Mouse (Mus musculus) right cerebral cortex, adult 2 months (tissue): ENCODE results near the gene Ptprcap.
"Not testable (repeated sequence)": the region's sequence is repeated elsewhere in the genome, so short reads cannot be mapped to it uniquely, and the experiment has no call there.

Source experiments
- DNase-seq, 2 experiments: peaks; one replicate each; pipeline ENCODE4 v3.0.0; 2021 to 2022; ENCODE audit warnings: low spot score in 2 of 2

Ptprcap gene

DNA sequence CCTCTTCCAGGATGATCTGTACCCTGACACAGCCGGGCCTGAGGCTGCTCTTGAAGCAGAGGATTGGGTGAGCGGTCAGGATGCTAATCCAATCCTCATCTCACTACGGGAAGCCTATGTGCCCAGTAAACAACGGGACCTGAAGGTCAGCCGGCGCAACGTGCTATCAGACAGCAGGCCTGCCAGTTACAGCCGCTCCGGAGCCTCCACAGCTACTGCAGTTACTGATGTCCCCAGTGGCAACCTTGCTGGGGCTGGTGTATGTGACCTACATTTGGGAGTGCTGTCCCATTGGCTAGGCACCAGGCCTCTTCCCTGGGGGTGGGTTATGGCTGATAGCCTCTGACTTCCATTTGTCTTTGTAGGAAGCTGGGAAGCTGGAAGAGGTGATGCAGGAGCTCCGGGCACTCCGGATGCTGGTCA, at the start of gene Ptprcap:
Gene Ptprcap (plus strand): TSS at position 373 of the 423 bp plus-strand sequence.
- no peak for DNase-seq

GRCm38 (mm10) chr19:4103792-4104191, 49.6 kb upstream of the Ptprcap start:
- DNase-seq = no peak

- DNase-seq = no peak
These were observed 48.7 kb upstream of the Ptprcap start for GRCm38 (mm10) chr19:4104675-4105194.

- no peak for DNase-seq
These were observed 46.8 kb upstream of the Ptprcap start for GRCm38 (mm10) chr19:4106654-4107053.

GRCm38 (mm10) chr19:4108535-4108934, 44.9 kb upstream of the Ptprcap start:
- DNase-seq = no peak

GRCm38 (mm10) chr19:4112063-4112960, 41.1 kb upstream of the Ptprcap start:
- DNase-seq = no peak

DNA sequence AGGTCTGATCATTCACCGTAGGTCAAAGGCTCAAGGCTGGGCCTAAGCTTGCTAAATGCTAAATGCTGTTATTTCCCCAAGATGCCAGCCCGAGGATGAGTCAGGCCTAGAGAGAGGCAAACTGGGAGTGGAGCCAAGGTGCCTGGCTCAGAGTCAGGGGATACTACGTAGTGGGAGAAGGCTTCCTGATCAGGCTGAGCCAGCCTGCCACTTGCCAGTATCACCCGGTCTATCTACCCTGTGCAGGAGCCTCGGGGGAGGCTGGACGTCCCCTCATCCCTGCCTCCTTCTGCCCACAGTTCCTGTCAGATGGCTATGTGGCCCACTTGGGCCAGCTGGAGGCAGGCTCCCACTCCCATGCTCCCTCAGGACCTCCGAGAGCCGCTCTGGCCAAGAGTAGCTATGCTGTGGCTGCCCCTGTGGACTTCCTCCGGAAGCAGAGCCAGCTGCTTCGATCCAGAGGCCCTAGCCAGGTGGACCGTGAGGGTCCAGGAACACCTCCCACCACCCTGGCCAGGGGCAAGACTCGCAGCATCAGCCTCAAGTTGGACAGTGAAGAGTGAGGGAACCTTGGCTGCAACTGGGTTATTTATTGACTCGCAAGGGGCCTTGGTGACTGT, 40.1 kb upstream of the Ptprcap start:
- peak; percentile 81 to 86 for DNase-seq

DNA sequence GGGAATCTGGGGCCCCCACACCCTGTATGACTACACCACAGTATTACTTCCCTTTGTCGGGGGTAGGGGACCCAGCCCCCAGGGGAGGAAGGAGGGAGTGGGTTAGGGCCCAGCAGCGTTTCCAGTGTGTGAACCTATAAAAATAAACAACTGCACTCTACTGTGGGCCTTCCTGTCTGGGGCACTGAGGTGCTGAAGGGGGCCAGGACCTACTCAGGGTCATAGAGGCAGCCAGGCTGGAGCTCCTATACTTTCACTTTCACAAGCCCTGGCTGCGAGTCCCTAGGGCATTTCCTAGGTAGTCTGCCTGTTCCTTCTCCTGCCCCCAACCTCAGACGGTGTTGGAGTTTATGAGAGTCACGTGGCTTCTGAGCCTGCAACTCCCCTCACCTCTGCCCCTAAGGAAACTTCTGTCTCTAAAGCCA, 39.6 kb upstream of the Ptprcap start:
- DNase-seq = no peak

- DNase-seq = no peak
These were observed 38.9 kb upstream of the Ptprcap start for GRCm38 (mm10) chr19:4114551-4114950.

DNA sequence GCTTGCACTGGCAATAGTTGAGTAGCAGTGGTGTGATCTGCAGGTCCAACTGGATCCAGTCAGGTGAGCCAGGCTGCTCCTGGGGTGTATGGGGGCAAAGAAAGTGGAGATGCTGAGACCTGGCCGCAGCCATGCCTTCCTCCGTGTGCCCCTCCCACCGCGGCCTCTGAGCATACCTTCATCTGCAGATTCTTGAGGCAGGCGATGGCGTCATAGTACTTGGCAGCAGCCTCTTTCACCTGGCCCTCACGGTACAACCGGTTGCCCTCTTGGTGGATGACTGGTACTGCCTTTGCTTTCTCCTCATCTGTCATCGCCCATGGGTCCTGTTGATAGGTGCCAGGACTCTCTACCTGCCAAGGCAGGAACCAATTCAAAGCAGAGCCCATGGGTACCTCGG, 38.3 kb upstream of the Ptprcap start:
- no peak for DNase-seq

GRCm38 (mm10) chr19:4115816-4116215, 37.6 kb upstream of the Ptprcap start:
- no peak for DNase-seq

DNA sequence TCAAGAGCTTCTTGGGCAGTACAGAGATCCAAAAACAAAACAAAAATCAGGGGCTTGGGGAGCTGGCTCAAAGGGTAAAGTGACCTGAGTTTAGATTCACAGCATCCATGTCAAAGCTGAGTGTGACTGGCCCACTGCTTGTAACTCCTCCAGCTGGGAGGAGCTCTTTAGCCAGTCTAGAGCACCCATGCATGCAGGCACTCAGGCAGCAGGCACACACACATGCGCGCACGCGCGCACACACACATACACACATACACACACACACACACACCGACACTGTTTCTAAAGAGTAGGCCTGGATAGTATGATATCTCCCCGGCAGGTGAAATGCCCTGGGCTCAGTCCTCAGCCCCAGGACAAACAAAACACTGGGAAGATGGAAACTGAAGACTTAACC, 36.4 kb upstream of the Ptprcap start:
- no peak for DNase-seq

DNA sequence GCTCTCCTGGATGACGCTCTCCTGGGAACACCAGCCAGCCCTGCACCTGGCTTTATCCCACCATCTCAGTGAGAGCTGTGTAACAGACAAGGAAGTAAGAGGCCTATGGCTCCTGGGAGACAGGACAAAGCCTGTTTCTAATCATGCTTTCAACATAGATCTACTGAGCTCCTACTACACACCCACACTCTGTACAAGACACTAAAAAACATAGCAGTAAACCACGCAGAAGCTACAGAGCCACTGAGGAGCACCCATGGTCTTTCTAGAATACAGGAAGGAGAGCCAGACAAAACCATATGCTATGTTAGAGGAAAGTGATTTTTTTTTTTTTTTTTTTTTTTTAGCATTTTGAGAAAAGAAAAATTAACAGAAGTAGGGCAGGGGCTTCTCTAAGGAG, 35.1 kb upstream of the Ptprcap start:
- DNase-seq = no peak

DNA sequence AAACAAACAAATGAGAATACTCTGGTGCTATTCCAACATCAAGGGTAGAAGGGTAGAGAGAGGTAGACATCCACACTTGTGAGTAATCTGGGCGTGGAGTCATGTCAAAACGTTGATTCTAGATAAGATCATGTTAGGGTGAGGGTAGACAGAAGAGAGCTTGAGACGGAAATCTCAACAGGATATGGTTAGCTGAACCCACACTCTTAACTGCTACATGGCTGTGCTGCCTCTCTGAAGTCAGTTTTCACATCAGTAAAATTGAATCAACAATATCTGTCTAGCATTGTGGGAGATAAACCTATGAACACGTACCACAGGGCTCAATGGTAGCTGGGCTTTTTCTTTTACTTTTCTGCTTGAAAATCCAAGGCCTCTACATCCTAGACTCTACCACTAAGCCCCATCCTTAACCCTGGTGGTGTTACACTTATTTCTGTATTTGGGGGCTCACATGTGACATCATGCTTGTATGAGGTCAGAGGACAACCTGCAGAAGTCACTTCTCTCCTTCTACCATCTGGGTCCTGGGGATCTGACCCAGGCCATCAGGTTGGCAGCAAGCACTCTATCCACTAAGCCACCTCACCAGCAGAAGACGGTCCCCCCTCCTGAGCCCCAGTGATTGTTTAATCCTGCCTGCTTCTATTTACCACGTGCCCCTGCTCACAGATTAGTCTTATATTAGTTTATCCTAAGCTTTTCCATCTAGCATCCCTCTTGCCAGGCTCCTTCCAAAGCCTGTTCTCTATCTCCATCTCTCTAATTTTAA, 33.5 kb upstream of the Ptprcap start:
- no peak for DNase-seq

DNA sequence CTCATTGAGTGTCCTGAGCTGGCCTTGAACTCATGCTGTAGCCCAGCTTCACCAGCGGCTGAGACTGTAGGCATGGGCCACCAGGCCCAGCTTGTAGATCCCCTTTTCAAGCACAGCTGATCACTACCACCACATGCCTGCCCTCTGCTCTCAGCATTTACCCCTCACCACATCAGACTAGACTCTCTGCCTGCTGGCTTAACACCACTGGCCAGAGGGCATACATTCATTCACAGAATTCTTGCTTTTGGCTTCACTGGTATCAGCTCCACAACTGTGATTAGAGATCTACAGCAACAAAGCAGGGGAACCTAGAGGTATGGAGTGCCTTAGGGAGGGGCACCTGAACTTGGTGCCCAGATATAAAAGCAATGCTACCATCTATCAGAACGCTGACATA, 32.9 kb upstream of the Ptprcap start:
- no peak for DNase-seq

DNA sequence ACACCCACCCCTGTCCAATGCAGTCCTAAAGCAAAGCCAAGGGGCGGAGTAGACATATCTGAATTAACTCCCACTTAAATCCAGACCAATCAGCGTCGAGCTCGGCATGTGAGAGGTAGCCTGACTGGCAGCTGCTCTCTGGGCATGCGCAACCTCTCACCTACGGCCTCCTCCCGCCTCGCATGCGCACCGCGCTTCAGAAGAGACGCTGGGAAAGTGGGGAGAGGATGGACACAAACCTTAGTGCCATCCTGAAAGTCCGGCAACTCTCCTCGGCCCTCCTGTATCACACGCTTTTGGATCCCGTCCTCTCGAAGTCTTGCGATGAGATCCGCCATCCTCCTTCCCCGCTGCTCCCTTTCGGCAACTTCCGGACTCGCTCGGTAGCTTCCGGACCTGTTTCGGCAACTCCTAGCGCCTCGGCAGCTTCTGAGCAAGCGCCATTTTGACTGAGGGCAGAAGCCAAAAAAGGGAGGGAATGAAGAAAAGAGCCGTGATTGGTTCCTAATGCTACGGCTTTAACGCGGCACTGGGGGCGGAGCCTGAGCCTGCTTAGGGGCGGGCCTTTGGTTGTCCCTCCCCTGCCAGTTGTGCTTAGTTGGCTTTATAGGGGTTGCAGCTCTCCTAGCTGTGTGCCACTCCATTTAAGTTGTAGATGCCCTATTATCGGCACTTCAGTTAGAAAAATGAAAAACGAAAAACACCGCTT, 32.2 kb upstream of the Ptprcap start:
- peak; percentile 98 for DNase-seq

GRCm38 (mm10) chr19:4121896-4122295, 31.5 kb upstream of the Ptprcap start:
- not testable (repeated sequence) for DNase-seq

DNA sequence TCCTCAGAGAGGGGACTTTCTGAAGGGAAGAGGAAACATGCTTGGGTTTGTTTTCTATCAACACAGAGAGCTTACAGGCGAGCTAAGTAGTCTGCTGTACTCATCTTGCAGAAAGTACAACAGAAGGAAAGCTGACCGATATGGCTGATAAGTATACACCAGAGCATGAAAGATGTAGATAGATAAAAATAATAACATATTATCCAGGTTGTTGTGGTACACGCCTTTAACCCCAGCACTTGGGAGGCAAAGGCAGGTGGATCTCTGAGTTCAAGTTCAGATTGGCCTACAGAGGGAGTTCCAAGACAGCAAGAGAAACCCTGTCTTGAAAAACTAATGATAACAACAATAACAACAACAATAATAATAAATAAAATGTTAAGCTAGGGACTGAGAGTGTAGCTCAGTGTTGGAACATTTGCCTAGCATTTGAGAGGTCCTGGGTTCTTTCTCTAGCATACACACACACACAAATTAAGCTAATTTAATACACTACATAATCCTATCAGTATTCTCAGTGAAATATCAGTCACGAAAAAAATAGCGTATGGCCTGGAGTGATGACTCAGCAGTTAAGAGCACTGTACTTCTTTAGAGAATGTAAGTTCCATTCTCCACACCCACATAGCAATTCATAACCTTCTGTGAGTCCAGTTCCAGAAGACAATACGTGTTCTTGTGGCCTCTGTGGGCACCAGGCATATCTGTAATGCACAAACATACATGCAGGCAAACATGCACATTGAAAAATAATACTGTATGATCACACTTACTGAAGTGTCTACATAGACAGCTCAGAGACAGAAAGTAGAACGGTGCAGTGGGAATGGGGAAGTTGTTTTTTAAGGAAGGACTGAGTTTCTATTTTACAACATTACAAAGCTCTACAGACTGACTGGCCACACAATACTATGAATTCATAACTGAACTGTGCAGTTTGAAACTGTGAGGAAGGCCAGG, 30.7 kb upstream of the Ptprcap start:
- DNase-seq = no peak

GRCm38 (mm10) chr19:4124432-4124831, 29.0 kb upstream of the Ptprcap start:
- DNase-seq = no peak

DNA sequence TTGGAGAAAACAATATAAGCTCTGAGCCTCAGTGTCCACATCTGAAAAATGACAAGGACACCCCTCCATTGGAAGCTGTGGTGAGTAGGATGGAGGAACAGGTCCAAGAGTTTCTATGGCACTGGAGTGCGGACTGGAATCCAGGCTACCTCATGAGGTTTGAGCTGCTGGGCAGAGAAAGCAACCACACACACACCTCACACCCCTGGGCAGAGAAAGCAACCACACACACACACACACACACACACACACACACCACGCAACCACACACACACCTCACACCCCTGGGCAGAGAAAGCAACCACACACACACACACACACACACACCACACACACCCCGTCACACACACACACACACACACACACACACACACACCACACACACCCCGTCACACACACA, 28.1 kb upstream of the Ptprcap start:
- peak in 1 of 2 experiments; percentile 49 for DNase-seq
